Mouse (Mus musculus) small intestine, adult 2 months (tissue): ENCODE results near the gene Fgfrl1. TPM values are rescaled to one million over a fixed set of nuclear protein-coding genes. Genes with fewer than 3 reads are reported as not detected.

Experiments
- H3K27ac ChIP-seq: fragments of 200-500 bp; 2 replicates; pipeline ENCODE4 v1.5.1; 2012; ENCODE audit warnings: low read depth, low read length, control low read depth, inconsistent platforms; ENCODE audit not compliant: insufficient read depth
- H3K27me3 ChIP-seq: fragments of 200-500 bp; 2 replicates; pipeline ENCODE4 v1.6.1; 2012; ENCODE audit warnings: mild to moderate bottlenecking, moderate library complexity, low read length, inconsistent platforms; ENCODE audit not compliant: control insufficient read depth, insufficient read depth
- H3K36me3 ChIP-seq: fragments of 200-500 bp; 2 replicates; pipeline ENCODE4 v1.6.1; 2012; ENCODE audit warnings: mild to moderate bottlenecking, low read length, control low read depth, inconsistent platforms; ENCODE audit not compliant: control insufficient read depth, insufficient read depth
- H3K4me1 ChIP-seq: fragments of 200-500 bp; 2 replicates; pipeline ENCODE4 v1.6.1; 2012; ENCODE audit warnings: low read length, inconsistent platforms, mixed read lengths; ENCODE audit not compliant: control insufficient read depth, insufficient read depth, insufficient read length
- H3K4me3 ChIP-seq: fragments of 200-500 bp; 2 replicates; pipeline ENCODE4 v1.5.1; 2012; ENCODE audit warnings: low read depth, mild to moderate bottlenecking, control low read depth, inconsistent platforms, low read length, moderate library complexity
- CTCF ChIP-seq: fragments of 200-500 bp; IDR thresholded peaks from 2 replicates; pipeline ENCODE4 v1.5.1; 2012; ENCODE audit warnings: low read depth, mild to moderate bottlenecking, control low read depth, inconsistent platforms, low read length, moderate library complexity, mixed read lengths; ENCODE audit not compliant: insufficient replicate concordance, insufficient read length; ENCODE audit errors: extremely low read depth
- POLR2A ChIP-seq: fragments of 200-500 bp; IDR thresholded peaks from 2 replicates; pipeline ENCODE4 v1.6.1; 2012; ENCODE audit warnings: low read depth, mild to moderate bottlenecking, control low read depth, inconsistent platforms, low read length, moderate library complexity
- WGBS: fragments of 180-500 bp; shearing (Covaris S2); methylation state at CpG from one replicate; pipeline ENCODE4 v1.1.7; 2018; 5-methylcytosine and 5-hydroxymethylcytosine counted together
- polyA plus RNA-seq: library from polyadenylated mRNA; depleted of rRNA; stranded (reverse); fragments of >200 nt; gene quantifications from 2 replicates; pipeline ENCODE4 v1.2.3, GENCODE M21; 2012

Fgfrl1 gene
- polyA plus RNA-seq, 1 experiment: 34.1 TPM

DNA sequence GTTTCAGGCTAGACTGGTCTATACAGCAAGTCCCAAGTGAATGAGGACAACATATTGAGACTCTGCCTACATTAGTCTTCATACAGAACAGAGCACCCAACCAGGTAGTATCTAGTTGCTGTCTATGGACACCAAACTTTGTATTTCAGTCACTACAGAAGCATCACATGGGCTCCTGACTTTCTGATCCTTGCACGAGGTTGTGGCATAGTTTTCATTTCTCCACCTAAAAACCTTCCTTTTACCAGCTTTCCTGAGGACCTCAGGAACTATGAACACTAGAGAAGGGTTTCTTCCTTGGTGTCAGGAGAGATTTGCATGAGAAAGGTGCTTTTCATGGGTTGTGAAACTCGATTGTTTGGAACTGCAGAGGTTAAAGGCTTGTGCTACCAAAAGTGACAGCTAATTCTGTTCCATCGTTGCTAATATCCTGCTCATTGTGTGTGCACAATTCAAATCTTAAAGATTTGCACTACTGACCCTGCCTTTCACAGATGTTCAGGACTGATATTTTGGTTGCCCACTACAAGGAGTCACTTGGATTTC is 23.7 kb upstream of the Fgfrl1 start:
- H3K27ac ChIP-seq: peak overlapping the region; percentile 72
- WGBS: 9% methylated on average over 3 of the region's 3 CpGs
- no peaks in the 10 kb centered on the region; the same call in 1 of the 2 replicates for H3K27me3 ChIP-seq
- peaks cover 4% of the 10 kb centered on the region; the same call in 1 of the 2 replicates for H3K36me3 ChIP-seq
- TF ChIP-seq CTCF (no peak), POLR2A (no peak)
- H3K4me1 ChIP-seq: peaks cover 5% of the 10 kb centered on the region; the same call in 1 of the 2 replicates
- peak overlapping the region; percentile 79 for H3K4me3 ChIP-seq

DNA sequence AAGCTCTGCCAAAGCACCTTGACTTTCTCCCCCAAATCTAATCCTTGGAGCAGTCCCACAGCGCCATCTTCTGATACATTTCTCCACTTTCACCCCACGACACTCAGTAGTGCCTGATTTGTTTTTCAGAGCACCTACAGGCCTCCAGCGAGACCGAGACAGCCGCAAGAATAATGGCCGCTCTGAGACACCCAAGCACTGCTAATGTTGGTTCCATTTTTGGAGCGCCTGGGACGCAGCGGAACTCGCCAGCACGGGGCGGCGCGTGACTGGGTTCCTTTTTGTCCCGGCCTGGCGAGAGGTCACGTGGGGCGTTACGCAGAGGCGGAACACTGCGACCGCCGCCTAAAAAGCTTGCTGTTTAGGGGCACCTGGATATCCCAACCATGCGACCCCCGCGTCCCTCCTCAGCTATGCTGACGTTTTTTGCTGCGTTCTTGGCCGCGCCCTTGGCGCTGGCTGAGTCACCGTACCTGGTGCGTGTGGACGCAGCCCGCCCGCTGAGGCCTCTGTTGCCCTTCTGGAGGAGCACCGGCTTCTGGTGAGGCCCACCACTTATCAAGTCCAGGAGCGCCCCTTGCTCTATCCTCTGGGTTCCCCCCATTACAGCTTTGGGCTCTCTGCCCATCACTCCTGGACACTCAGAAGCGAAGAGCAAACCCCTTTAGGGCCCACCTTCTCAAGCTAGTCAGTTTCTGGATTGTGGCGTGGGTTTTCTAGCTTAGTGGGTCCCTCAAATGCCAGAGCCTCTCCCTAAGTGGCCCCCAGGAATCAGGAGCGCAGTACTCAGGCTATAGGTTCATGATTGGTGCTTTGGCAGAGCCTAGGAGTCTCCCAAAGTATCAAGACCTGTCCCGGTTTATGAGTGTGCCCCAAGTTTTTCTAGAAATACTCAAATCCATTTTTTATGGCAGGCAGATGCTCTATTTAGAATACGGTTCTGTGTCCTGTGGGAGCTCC is 22.9 kb upstream of the Fgfrl1 start, which contains the start of gene Dgkq:
Gene Dgkq (minus strand): TSS at position 696 of the 960 bp plus-strand sequence.
- Histone ChIP-seq H3K4me1 (peaks cover 5% of the 10 kb centered on the region; the same call in 1 of the 2 replicates), H3K36me3 (peaks cover 4% of the 10 kb centered on the region; the same call in 1 of the 2 replicates), H3K27ac (peak within 1 kb of the TSS; percentile 72), H3K4me3 (peak within 1 kb of the TSS; percentile 79), H3K27me3 (no peaks in the 10 kb centered on the region; the same call in 1 of the 2 replicates)
- TF ChIP-seq CTCF: peak; percentile 69; the same call in 1 of the 2 replicates
- TF ChIP-seq POLR2A: peak; percentile 60; the same call in 1 of the 2 replicates
- 2% methylated on average over 43 of the region's 43 CpGs for WGBS

DNA sequence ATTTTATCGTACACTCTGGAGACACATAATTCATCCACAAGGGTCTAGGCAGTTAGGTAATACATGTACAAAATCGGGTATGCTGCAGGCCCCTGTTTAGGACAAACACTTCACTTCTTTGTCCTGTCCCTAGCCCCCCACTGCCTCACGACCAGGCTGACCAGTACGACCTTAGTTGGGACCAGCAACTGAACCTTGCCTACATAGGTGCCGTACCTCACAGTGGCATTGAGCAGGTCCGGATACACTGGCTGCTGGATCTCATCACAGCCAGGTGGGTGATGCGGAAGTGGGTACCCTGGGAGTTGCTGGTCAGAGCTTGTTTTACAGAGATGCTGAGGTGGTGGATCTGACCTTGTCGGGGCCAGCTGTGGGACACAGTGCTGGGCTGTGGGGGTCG is 22.2 kb upstream of the Fgfrl1 start:
- no peaks in the 10 kb centered on the region; the same call in 1 of the 2 replicates for H3K27me3 ChIP-seq
- H3K4me1 ChIP-seq: peaks cover 5% of the 10 kb centered on the region; the same call in 1 of the 2 replicates
- 73% methylated on average over 9 of the region's 9 CpGs for WGBS
- peaks cover 4% of the 10 kb centered on the region; the same call in 1 of the 2 replicates for H3K36me3 ChIP-seq
- H3K4me3 ChIP-seq: 0 out of 2 replicates have a peak overlapping the region, but pooled peaks have one; percentile 20
- no peak for TF ChIP-seq POLR2A
- TF ChIP-seq CTCF: no peak
- H3K27ac ChIP-seq: no peak overlapping the region

DNA sequence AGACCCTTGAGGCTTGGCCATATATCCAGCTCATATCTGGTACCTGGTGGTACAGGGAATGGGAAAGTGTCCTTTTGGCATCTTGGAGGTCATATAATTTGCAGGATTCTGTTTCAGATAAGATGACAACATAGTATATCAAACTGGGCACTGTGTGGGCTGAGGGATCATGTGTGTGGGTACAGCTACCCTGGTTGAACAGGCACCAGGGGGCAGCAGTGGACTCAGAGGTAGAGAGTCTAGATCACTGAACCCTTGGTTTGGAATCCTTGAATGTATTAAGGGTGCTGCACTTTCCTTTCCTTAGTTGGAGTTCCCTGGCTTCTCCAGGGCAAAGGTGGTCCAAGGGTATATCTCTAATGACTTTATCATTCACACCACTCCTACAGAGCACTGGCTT is 21.4 kb upstream of the Fgfrl1 start:
- peaks cover 5% of the 10 kb centered on the region; the same call in 1 of the 2 replicates for H3K4me1 ChIP-seq
- TF ChIP-seq CTCF (peak; percentile 57; the same call in 1 of the 2 replicates), POLR2A (no peak)
- H3K4me3 ChIP-seq: no peak overlapping the region
- H3K36me3 ChIP-seq: peaks cover 4% of the 10 kb centered on the region; the same call in 1 of the 2 replicates
- no peaks in the 10 kb centered on the region for H3K27me3 ChIP-seq
- H3K27ac ChIP-seq: no peak overlapping the region

DNA sequence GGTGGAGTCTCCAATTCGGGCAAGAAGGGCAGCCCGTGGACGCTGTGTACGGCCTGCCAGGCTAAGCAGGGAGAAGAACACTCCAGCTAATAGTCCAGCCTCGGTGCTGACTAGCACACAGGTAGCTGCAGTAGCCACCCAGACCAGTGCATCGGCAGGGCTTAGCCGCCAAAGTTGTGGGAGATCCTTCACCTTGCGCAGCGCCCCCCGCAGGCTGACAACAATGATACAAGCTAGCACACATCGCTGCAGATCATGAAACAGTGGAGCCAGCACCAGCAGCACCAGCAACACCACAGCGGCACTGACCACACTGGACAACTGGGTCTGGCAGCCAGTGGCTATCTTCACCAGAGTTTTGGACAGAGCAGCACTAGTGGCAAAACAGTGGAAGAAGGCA is 20.4 kb upstream of the Fgfrl1 start:
- Histone ChIP-seq H3K4me3 (no peak overlapping the region), H3K36me3 (peaks cover 4% of the 10 kb centered on the region; the same call in 1 of the 2 replicates), H3K27me3 (no peaks in the 10 kb centered on the region), H3K4me1 (peaks cover 5% of the 10 kb centered on the region; the same call in 1 of the 2 replicates), H3K27ac (no peak overlapping the region)
- TF ChIP-seq POLR2A (no peak), CTCF (no peak)
- 94% methylated on average over 12 of the region's 12 CpGs for WGBS

DNA sequence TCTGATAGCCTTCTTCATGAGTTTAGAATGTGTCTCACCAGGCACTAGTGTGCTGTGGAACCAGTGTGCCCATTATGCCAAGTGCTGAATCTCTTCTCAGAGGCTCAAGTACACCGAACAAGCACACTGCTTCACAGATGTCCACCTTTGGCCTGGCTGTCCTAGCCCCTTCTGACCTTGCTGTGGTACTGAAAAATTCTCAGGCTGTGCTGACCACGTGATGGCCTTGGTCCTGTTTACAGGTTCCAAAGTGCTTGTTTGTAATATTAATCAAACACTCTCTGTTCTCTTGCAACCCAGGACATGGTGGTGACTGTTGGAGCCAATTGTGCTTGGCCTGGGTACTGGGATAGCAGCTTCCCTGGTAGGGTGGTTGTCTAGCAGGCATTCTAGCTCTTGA is 17.6 kb upstream of the Fgfrl1 start:
- H3K27ac ChIP-seq: no peak overlapping the region
- WGBS: 52% methylated on average over 2 of the region's 2 CpGs

More for the DNA sequence above, 17.6 kb upstream of the Fgfrl1 start:
- peaks cover 4% of the 10 kb centered on the region; the same call in 1 of the 2 replicates for H3K36me3 ChIP-seq
- TF ChIP-seq CTCF: no peak
- no peak for TF ChIP-seq POLR2A
- no peak overlapping the region for H3K4me3 ChIP-seq
- peaks cover 5% of the 10 kb centered on the region for H3K4me1 ChIP-seq
- H3K27me3 ChIP-seq: no peaks in the 10 kb centered on the region
